Mouse (Mus musculus) heart, postnatal 14 days (tissue): ENCODE measurements at regions not wholly inside any gene's neighbourhood (a gene's known extent, or its start where the extent isn't known, plus 50 kb on each side); places are given as distances from the start of the nearest gene placed in this dataset.

Experiments
- DNase-seq, 2 experiments: peaks; one replicate each; pipeline ENCODE4 v3.0.0; 2021 to 2022
- intact Hi-C: fragments of 180-260 bp; cut with DNase I; formaldehyde crosslinking; loops from one replicate; pipeline ENCODE4 v1.15.1; 2025

- DNase-seq = no peak
- intact Hi-C loops = no loop called here
These were observed 237.5 kb upstream of the Zic3 start for GRCm38 (mm10) chrX:57784959-57785358.

DNA sequence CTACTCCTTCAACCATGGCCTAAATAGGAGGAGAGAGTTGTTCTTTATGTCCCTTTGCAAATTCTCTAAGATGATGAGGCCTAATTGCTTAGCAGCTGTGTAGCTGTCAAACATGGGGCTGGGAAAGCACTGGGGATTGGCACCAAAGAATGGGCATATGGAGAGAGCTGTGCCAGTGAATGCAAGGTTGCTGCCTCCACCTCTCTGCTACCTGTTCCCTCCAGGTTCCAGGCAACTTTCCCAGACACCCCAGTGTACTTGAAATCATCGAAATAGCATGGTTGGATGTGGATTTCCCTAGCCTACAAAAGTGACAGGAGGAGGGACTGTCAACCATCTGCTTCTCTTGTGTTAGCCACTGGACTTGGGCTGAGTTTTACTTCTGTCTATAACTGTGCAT lies 234.9 kb upstream of the Zic3 start:
- intact Hi-C loops = no loop called here
- no peak for DNase-seq

DNA sequence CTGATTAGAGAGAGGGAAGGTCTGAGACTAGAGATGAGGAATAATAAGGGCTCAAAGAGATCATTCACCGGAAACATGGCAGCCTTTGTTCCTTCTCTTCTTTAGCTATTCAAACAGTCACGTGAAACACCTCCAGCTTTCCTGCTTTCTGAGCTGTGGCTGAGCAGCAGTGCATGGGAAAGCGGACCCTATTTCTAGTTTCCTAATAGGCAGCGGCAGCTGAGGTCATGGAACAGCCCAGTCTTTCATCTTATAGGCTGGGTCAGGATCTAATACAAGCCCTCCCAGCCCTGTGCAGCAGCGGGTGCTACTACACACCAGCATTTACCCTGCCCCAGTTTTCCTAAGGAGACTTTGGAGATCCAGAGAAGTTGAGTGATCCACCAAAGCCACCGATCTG lies 224.5 kb upstream of the Zic3 start:
- DNase-seq = no peak
- intact Hi-C loops = no loop called here

GRCm38 (mm10) chrX:57798394-57798793 lies 224.1 kb upstream of the Zic3 start:
- intact Hi-C loops = no loop called here
- DNase-seq = no peak

DNA sequence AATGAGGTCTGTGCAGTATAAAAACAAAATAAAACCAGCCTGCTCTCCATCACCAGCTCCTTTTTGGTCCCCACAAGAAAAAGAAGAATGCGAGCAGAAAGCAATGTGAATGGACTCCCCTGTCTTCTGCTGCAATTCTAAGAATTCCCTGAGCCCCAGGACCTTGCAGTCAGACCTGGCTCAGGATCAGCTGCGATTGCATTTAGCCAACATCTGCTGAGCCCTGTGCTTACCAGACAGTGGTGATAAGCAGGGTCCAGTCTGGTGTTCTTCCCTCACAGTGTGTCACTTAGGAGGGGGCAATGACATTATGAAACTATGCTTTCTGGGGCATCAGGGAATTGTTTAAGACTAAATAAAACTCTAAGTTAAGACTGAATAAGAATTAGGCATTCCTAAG lies 223.6 kb upstream of the Zic3 start:
- intact Hi-C loops = no loop called here
- DNase-seq = peak; percentile 6 to 9
